Mouse (Mus musculus): Measurements from ENCODE around the gene Olfr995. TPM values are rescaled to one million over a fixed set of nuclear protein-coding genes. Genes with fewer than 3 reads are reported as not detected.

Gene Olfr995
- polyA plus RNA-seq, 1 experiment from 2014 or later: not detected

Other genes starting within 250 kb of the Olfr995 start
- gene Lrrc55, start 246.4 kb downstream of the Olfr995 start, polyA plus RNA-seq (2014; fragmentation: Nextera tagmentation; extraction: Ambion mirVana): 11.0 and 11.7 TPM in 2 replicates
- gene Olfr987, start 104.3 kb downstream of the Olfr995 start, polyA plus RNA-seq (2014; fragmentation: Nextera tagmentation; extraction: Ambion mirVana): not detected in 2 replicates
- not detected in 2 replicates for gene Olfr988, start 80.4 kb downstream of the Olfr995 start, polyA plus RNA-seq (2014; fragmentation: Nextera tagmentation; extraction: Ambion mirVana)
- gene Olfr992, start 34.2 kb downstream of the Olfr995 start, polyA plus RNA-seq (2014; fragmentation: Nextera tagmentation; extraction: Ambion mirVana): not detected in 2 replicates
- not detected in 2 replicates for gene Olfr993, start 28.8 kb downstream of the Olfr995 start, polyA plus RNA-seq (2014; fragmentation: Nextera tagmentation; extraction: Ambion mirVana)
- gene Olfr994, start 7.2 kb downstream of the Olfr995 start, polyA plus RNA-seq (2014; fragmentation: Nextera tagmentation; extraction: Ambion mirVana): not detected in 2 replicates
- 0.08 and 0.12 TPM in 2 replicates for gene 4833423E24Rik, start 75.4 kb upstream of the Olfr995 start, polyA plus RNA-seq (2014; fragmentation: Nextera tagmentation; extraction: Ambion mirVana)
- gene Olfr996, start 135.6 kb upstream of the Olfr995 start, polyA plus RNA-seq (2014; fragmentation: Nextera tagmentation; extraction: Ambion mirVana): not detected in 2 replicates
- not detected in 2 replicates for gene Olfr998, start 145.3 kb upstream of the Olfr995 start, polyA plus RNA-seq (2014; fragmentation: Nextera tagmentation; extraction: Ambion mirVana)
- not detected in 2 replicates for gene Olfr1000, start 168.3 kb upstream of the Olfr995 start, polyA plus RNA-seq (2014; fragmentation: Nextera tagmentation; extraction: Ambion mirVana)
- gene Olfr1002, start 207.1 kb upstream of the Olfr995 start, polyA plus RNA-seq (2014; fragmentation: Nextera tagmentation; extraction: Ambion mirVana): not detected in 2 replicates
- not detected in 2 replicates for gene Olfr154, start 220.8 kb upstream of the Olfr995 start, polyA plus RNA-seq (2014; fragmentation: Nextera tagmentation; extraction: Ambion mirVana)
- gene Olfr1006, start 235.1 kb upstream of the Olfr995 start, polyA plus RNA-seq (2014; fragmentation: Nextera tagmentation; extraction: Ambion mirVana): not detected in 2 replicates
- not detected in 2 replicates for gene Olfr1008, start 245.8 kb upstream of the Olfr995 start, polyA plus RNA-seq (2014; fragmentation: Nextera tagmentation; extraction: Ambion mirVana)